Mouse (Mus musculus) forebrain, embryonic 11.5 days (tissue): ENCODE measurements around the gene Vps37b. TPM values are rescaled to one million over a fixed set of nuclear protein-coding genes. Genes with fewer than 3 reads are reported as not detected.

Source experiments
- ATAC-seq: fragments of 200-750 bp; cut with Nextera tagmentation; replicated peaks from 2 replicates; pipeline ENCODE4 v1.8.0; 2017; ENCODE audit warnings: moderate TSS enrichment; ENCODE audit not compliant: low FRiP score
- DNase-seq: peaks from one replicate; pipeline ENCODE4 v3.0.0-alpha.2; 2017; ENCODE audit warnings: low spot score
- H3K27ac ChIP-seq: fragments of 300-500 bp; sonication (generic); 2 replicates; pipeline ENCODE4 v1.5.1; 2014; ENCODE audit warnings: low read depth, low read length
- H3K27me3 ChIP-seq: fragments of 300-500 bp; sonication (generic); 2 replicates; pipeline ENCODE4 v1.6.1; 2014; ENCODE audit warnings: mild to moderate bottlenecking, low read length, mixed read lengths; ENCODE audit not compliant: control insufficient read depth, insufficient read depth
- H3K36me3 ChIP-seq: fragments of 300-500 bp; sonication (generic); 2 replicates; pipeline ENCODE4 v1.6.1; 2014; ENCODE audit warnings: mild to moderate bottlenecking, low read length, moderate library complexity, mixed read lengths; ENCODE audit not compliant: control insufficient read depth, insufficient read depth
- H3K4me1 ChIP-seq: fragments of 300-500 bp; sonication (generic); replicated peaks from 2 replicates; pipeline ENCODE4 v1.6.1; 2014; ENCODE audit warnings: low read length, mixed read lengths; ENCODE audit not compliant: control insufficient read depth, insufficient read depth
- H3K4me2 ChIP-seq: fragments of 300-500 bp; sonication (generic); 2 replicates; pipeline ENCODE4 v1.6.1; 2014; ENCODE audit warnings: low read depth, mild to moderate bottlenecking, low read length, moderate library complexity, mixed read lengths; ENCODE audit not compliant: severe bottlenecking
- H3K4me3 ChIP-seq: fragments of 300-500 bp; sonication (generic); 2 replicates; pipeline ENCODE4 v1.5.1; 2014; ENCODE audit warnings: low read depth, low read length
- H3K9ac ChIP-seq: fragments of 300-500 bp; sonication (generic); 2 replicates; pipeline ENCODE4 v1.6.1; 2014; ENCODE audit warnings: low read length
- H3K9me3 ChIP-seq: fragments of 300-500 bp; sonication (generic); 2 replicates; pipeline ENCODE4 v1.6.1; 2016; ENCODE audit warnings: low read length, mixed read lengths; ENCODE audit not compliant: control insufficient read depth
- WGBS: fragments of 180-500 bp; shearing (Covaris S2); extraction: QIAGEN DNeasy Blood & Tissue Kit; methylation state at CpG from one replicate; pipeline ENCODE4 v1.1.7; 2014; 5-methylcytosine and 5-hydroxymethylcytosine counted together
- polyA plus RNA-seq: library from polyadenylated mRNA; unstranded; fragments of >200 nt; fragmentation: Nextera tagmentation; extraction: Ambion mirVana; gene quantifications from 2 replicates; pipeline ENCODE4 v1.2.1, GENCODE M21; 2014

Gene Vps37b
- polyA plus RNA-seq, 1 experiment from 2014 or later, result 60.2 TPM

DNA sequence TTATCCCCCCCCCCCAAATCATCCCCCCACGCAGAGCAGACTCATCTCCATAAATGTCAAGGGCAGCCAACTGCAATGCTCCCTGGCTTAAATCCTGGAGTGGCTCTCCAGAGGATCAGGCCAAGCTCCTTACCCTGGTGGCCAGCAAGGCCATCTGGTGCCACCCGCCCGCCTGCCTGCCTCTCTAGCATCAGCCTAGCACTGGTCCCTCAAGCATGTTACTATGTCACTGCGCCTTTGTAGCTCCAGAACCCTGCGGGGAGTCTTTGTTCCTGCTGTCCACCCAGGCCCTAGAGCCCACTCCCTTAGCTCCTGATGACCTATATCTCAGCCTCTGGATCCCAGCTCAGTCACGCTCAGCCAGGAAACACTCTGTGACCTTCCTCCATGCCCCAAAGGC is 7.4 kb downstream of the Vps37b start:
- H3K9ac ChIP-seq, result no peak overlapping the region
- no peaks in the 10 kb centered on the region for H3K9me3 ChIP-seq
- DNase-seq (no peak), ATAC-seq (no peak)
- 67% methylated on average over 6 of the region's 6 CpGs for WGBS
- no peaks in the 10 kb centered on the region for H3K27me3 ChIP-seq
- no peak overlapping the region for H3K27ac ChIP-seq
- H3K4me2 ChIP-seq, result no peak overlapping the region
- no peaks in the 10 kb centered on the region for H3K36me3 ChIP-seq
- peaks cover 30% of the 10 kb centered on the region; the same call in 1 of the 2 replicates for H3K4me1 ChIP-seq
- H3K4me3 ChIP-seq, result no peak overlapping the region

GRCm38 (mm10) chr5:124022365-124022764 is 9.7 kb downstream of the Vps37b start:
- no peak overlapping the region for H3K4me3 ChIP-seq
- no peak overlapping the region for H3K4me2 ChIP-seq
- 86% methylated on average over 7 of the region's 7 CpGs for WGBS
- no peak for DNase-seq
- no peak overlapping the region for H3K9ac ChIP-seq
- H3K9me3 ChIP-seq, result no peaks in the 10 kb centered on the region
- no peak for ATAC-seq
- no peaks in the 10 kb centered on the region for H3K27me3 ChIP-seq
- H3K36me3 ChIP-seq, result no peaks in the 10 kb centered on the region
- peaks cover 18% of the 10 kb centered on the region; the same call in 1 of the 2 replicates for H3K4me1 ChIP-seq
- H3K27ac ChIP-seq, result no peak overlapping the region

DNA sequence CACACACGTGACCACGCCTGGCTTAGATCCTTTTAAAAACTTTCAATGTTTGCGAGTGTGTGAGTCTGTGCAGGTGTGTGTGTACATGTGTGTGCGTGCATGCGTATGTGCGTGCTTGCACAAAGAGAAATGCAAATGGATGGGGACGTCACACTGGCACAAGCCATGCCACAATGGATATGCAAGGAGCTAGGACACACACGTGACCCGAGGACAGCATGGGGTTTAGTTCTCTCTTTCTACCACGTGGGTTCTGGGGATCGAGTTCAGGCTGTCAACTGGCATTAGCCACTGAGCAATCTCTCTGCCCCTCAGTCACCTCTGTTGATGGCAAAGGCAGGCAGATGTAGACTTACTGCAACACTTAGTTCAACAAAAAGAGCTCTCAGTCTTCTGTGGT is 10.4 kb downstream of the Vps37b start:
- Histone ChIP-seq H3K27ac (no peak overlapping the region), H3K4me1 (peaks cover 18% of the 10 kb centered on the region; the same call in 1 of the 2 replicates), H3K4me2 (no peak overlapping the region), H3K36me3 (no peaks in the 10 kb centered on the region), H3K27me3 (no peaks in the 10 kb centered on the region), H3K9ac (no peak overlapping the region), H3K4me3 (no peak overlapping the region), H3K9me3 (no peaks in the 10 kb centered on the region)
- ATAC-seq (no peak), DNase-seq (no peak)
- 88% methylated on average over 11 of the region's 11 CpGs for WGBS

DNA sequence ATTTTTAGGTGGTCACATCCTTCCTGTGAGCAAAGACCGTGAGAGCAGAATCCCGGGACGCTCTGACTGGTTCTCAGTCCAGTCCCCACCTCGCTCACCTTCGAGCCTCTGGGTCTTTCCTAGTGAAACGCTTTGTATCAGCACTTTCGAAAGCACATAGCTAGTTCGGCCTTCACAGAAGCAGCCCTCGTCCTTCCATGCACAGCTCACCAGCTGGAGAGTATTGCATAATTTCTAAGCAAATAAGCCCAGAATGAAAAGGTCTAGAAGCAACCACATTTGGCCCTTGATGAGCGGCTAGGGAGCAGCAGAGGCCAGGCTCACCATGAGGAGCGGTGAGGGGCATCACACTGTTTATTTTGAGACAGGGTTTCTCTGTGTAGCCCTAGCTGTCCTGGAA is 10.9 kb downstream of the Vps37b start:
- Histone ChIP-seq H3K4me3 (no peak overlapping the region), H3K27ac (no peak overlapping the region), H3K9me3 (no peaks in the 10 kb centered on the region), H3K4me2 (no peak overlapping the region), H3K4me1 (peaks cover 13% of the 10 kb centered on the region; the same call in 1 of the 2 replicates), H3K36me3 (no peaks in the 10 kb centered on the region), H3K27me3 (no peaks in the 10 kb centered on the region), H3K9ac (no peak overlapping the region)
- 90% methylated on average over 11 of the region's 11 CpGs for WGBS
- no peak for ATAC-seq
- no peak for DNase-seq

GRCm38 (mm10) chr5:124019348-124020216 is 12.5 kb downstream of the Vps37b start:
- Histone ChIP-seq H3K36me3 (no peaks in the 10 kb centered on the region), H3K4me1 (peaks cover 9% of the 10 kb centered on the region), H3K27ac (no peak overlapping the region), H3K4me3 (no peak overlapping the region), H3K4me2 (no peak overlapping the region), H3K27me3 (no peaks in the 10 kb centered on the region), H3K9me3 (no peaks in the 10 kb centered on the region), H3K9ac (no peak overlapping the region)
- 86% methylated on average over 12 of the region's 12 CpGs for WGBS
- no peak for ATAC-seq
- no peak for DNase-seq

DNA sequence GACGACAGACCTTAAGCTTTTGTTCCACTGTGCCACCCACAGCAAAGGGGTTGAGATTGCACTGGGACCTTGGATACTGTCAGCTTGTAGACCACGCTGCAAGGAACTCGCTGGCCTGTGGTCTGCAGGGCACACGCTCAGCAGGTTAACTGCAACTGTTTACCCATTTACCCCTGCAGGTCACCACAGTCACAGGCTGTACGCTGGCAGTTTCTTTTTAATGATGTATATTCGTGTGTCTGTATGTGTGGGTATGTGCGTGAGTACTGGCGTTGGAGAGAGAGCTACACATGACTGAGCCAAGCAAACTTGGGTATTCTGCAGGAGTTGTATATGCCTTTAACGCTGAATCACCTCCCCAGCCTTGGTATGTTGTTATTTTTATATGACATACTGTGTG is 13.4 kb downstream of the Vps37b start:
- H3K4me2 ChIP-seq, result no peak overlapping the region
- H3K36me3 ChIP-seq, result no peaks in the 10 kb centered on the region
- H3K27ac ChIP-seq, result no peak overlapping the region
- no peaks in the 10 kb centered on the region for H3K9me3 ChIP-seq
- no peaks in the 10 kb centered on the region for H3K27me3 ChIP-seq
- 91% methylated on average over 9 of the region's 9 CpGs for WGBS
- H3K9ac ChIP-seq, result no peak overlapping the region
- no peak overlapping the region for H3K4me3 ChIP-seq
- DNase-seq, result no peak
- peaks cover 10% of the 10 kb centered on the region for H3K4me1 ChIP-seq
- no peak for ATAC-seq

- ATAC-seq (no peak), DNase-seq (no peak)
- Histone ChIP-seq H3K9ac (no peak overlapping the region), H3K4me1 (peaks cover 12% of the 10 kb centered on the region), H3K27ac (no peak overlapping the region), H3K27me3 (no peaks in the 10 kb centered on the region), H3K36me3 (no peaks in the 10 kb centered on the region), H3K4me2 (no peak overlapping the region), H3K4me3 (no peak overlapping the region), H3K9me3 (no peaks in the 10 kb centered on the region)
- 90% methylated on average over 9 of the region's 9 CpGs for WGBS
These were observed 14.1 kb downstream of the Vps37b start for GRCm38 (mm10) chr5:124017941-124018340.

GRCm38 (mm10) chr5:124016291-124016821 is 15.7 kb downstream of the Vps37b start:
- no peaks in the 10 kb centered on the region for H3K9me3 ChIP-seq
- no peak overlapping the region for H3K4me3 ChIP-seq
- no peak for DNase-seq
- ATAC-seq, result no peak
- no peaks in the 10 kb centered on the region for H3K36me3 ChIP-seq
- WGBS, result 87% methylated on average over 7 of the region's 7 CpGs
- no peaks in the 10 kb centered on the region for H3K27me3 ChIP-seq
- H3K9ac ChIP-seq, result no peak overlapping the region
- H3K4me1 ChIP-seq, result peaks cover 25% of the 10 kb centered on the region
- H3K4me2 ChIP-seq, result no peak overlapping the region
- H3K27ac ChIP-seq, result no peak overlapping the region

- ATAC-seq (no peak), DNase-seq (no peak)
- H3K36me3 ChIP-seq, result no peaks in the 10 kb centered on the region
- no peak overlapping the region for H3K27ac ChIP-seq
- no peak overlapping the region for H3K4me2 ChIP-seq
- H3K4me1 ChIP-seq, result peaks cover 31% of the 10 kb centered on the region
- H3K9ac ChIP-seq, result no peak overlapping the region
- H3K27me3 ChIP-seq, result no peaks in the 10 kb centered on the region
- H3K4me3 ChIP-seq, result no peak overlapping the region
- H3K9me3 ChIP-seq, result no peaks in the 10 kb centered on the region
- 82% methylated on average over 2 of the region's 2 CpGs for WGBS
These were observed 16.3 kb downstream of the Vps37b start for GRCm38 (mm10) chr5:124015727-124016126.
